Mouse (Mus musculus): ENCODE measurements around the gene Eva1b.
"Not testable (repeated sequence)": the region's sequence is repeated elsewhere in the genome, so short reads cannot be mapped to it uniquely, and the experiment has no call there.

Gene Eva1b

DNA sequence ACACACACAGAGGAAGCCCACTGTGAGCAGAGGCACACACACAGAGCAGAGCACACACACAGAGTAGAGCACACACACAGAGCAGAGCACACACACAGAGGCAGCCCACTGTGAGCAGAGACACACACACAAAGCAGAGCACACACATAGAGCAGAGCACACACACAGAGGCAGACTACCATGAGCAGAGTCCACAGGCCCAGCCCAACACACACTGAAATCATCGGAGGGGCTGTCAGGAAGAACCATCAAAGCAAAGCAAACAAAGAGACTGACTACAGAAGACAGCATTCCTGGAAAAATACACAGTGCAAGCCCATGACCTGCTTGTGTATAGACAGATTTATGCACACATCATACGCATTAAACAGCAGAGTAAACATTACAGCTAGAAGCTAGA is 8.3 kb downstream of the Eva1b start:
- no peak for DNase-seq (ENCODE audit: low spot score in 2 of 2)

DNA sequence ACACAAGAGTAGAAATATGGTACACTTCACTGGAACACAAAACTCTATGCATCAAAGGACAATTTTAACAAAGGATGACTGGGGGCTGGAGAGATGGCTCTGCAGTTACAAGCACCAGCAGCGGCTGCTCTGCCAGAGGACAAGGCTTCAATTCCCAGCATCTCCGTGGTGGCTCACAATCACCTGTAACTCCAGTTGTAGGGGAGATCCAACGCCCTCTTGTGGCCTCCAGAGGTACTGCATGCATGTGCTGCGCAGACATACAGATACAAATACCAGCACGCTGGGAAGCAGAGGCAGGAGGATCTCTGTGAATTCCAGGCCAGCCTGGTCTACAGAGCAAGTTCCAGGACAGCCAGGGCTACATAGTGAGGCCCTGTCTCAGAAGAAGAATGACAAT is 9.1 kb downstream of the Eva1b start:
- DNase-seq (ENCODE audit: low spot score in 2 of 2): no peak

DNA sequence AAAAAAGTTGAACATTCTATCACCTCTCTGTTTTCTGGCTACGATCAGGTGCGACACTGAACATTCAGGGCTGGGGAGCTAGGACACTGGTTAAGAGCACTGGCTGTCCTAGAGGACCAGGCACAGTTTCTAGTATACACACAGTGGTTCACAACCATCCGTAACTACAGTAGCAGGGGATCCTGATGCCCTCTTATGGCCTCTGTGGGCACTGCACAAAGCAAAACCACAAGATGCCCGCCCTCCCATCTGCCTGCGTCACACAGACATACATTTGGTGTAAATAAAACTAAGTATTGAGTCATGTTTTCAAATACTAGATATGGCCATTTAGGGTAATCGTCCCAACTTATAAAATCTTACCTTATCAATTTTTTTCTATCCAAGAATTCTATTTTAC is 10.0 kb downstream of the Eva1b start:
- DNase-seq (ENCODE audit: low spot score in 2 of 2): no peak

DNA sequence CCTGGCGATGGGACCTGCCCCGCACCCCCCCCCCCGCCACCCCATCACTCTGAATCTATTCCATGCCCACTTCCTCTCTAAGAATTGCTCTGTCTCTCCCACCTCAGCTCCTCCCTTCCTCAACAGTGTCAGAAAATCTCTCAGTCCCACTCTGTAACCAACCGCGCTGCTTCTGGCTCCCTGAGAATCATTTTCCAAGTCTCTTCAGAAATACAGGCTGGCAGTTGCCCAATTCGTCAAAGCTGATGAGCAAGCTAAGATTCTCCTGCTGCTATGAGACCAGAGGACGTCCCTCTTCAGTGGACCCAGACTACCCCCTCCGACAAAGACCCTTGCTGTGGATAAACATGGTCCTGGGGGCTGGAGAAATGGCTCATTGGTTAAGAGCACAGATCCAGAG is 11.9 kb downstream of the Eva1b start:
- DNase-seq (ENCODE audit: low spot score in 2 of 2): no peak

GRCm38 (mm10) chr4:126160981-126161380 is 13.4 kb downstream of the Eva1b start:
- DNase-seq (ENCODE audit: low spot score in 2 of 2): no peak

DNA sequence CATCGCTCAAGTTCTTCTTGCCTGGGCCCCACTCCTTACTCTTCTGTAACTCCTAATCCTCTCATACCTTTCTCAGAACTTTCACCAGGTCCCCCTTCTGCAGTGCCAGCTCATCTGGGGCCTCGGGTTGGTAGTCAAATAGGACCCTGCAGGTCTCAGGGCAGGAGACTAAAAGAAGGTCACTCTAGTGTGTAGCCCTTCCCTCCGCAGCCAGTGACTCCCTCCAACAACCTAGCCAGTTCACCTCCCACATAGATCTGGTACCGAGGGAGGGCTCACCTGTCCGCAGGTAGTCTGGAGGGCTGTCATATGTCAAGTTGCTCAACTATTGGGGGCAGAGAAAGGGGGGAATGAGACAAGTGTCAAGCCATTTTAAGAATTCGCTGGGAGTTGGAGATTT is 13.9 kb downstream of the Eva1b start:
- no peak for DNase-seq (ENCODE audit: low spot score in 2 of 2)

DNA sequence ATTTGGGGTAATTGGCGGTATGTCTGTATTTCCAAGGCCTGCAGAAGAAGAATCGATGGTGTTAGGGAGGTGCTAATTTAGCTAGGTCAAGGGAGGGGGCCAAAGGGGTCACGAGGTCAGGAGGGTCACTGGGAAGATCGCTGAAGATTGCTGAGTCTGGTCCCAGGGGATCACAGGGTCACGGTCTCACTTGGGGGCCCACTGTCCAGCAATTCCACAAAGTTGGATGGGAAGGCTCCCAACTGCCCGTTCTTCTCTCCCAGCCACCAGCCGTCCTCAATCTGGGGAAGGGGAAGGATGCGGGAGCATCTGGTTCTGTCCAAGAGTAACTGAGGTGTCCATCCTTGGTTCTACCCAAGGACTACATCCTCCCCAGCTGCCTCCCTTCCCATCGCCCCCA is 14.4 kb downstream of the Eva1b start:
- no peak for DNase-seq (ENCODE audit: low spot score in 2 of 2)

DNA sequence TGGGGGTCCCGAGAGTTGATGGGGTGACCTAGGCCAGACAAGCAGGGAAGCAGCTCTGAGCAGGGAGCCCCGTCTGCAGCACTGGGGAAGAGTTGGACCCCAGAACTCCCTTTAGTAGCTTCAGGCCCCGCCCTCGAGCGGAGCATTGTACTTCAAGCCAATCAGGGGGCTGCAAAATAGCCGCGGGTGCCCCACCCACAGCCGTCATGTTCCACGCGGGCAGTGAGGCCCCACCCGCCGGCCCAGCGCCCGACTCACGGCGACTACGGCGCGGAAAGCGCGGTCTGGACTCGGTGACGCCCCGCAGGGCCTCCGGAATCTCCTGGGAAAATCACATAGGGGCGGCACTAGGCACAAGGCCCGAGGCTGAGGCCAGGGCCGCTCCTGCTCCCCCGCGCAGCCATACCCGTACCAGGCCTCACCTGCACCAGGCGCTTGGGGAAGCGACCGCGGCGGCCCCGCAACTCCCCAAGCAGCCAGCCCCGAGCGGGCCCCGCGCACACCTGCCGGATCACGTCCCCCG is 15.1 kb downstream of the Eva1b start:
- DNase-seq (ENCODE audit: low spot score in 2 of 2): peak; percentile 75

DNA sequence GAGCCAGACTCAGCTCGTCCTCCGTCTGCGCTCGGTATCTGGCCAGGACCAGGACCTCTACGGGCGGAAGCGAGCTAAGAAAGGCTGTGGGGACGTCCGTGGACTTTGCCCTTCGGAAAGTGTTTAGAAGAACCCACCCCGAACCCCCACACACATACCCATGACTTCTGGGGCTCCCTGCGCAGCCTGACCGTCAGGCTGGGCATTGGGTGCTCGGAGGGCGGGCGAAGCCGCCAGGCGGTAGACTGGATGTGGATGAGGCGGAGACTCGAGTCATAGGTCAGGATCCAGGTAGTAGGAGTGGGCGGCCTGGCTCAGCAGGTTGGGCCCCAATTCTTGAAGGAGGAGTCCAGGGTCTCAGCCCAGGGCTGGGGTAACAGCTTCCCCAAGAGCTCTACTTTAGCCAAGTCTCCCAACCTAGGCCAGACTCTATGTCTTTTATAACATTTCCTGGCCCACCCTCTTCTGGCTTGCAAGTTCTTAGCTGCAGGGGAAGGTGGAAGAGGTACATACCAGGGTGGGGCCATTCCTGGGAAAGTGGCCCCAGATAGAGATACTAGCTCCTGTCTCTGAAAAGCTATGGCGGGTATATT is 15.6 kb downstream of the Eva1b start, which contains the start of gene Sh3d21:
TSS of gene Sh3d21 (minus strand) at position 425 of the 593 bp plus-strand sequence.
- no peak for DNase-seq (ENCODE audit: low spot score in 2 of 2)

GRCm38 (mm10) chr4:126163685-126164084 is 16.1 kb downstream of the Eva1b start:
- no peak for DNase-seq (ENCODE audit: low spot score in 2 of 2)

GRCm38 (mm10) chr4:126165092-126165491 is 17.5 kb downstream of the Eva1b start:
- not testable (repeated sequence) for DNase-seq (ENCODE audit: low spot score in 2 of 2)

DNA sequence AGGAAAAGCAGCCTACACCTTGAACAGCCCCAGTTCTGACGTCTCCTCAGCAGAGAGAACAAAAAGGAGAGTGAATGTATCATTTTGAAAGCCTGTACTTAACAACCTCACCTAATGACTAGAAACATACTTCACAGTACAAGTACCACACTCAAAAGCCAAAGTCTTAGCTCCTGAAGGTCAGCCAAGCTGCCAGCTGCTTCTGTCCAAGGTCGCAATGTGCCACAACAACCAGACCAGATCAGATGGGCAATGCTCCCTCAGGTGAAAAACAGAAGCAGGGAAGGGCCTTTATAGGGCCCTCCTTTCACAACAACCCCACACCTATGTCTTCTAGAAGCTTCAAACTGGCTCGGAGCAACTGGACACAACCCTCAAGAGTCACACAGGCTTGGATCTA is 18.5 kb downstream of the Eva1b start:
- DNase-seq (ENCODE audit: low spot score in 2 of 2): no peak

GRCm38 (mm10) chr4:126168851-126169250 is 21.3 kb downstream of the Eva1b start:
- no peak for DNase-seq (ENCODE audit: low spot score in 2 of 2)

- not testable (repeated sequence) for DNase-seq (ENCODE audit: low spot score in 2 of 2)
These were observed 23.2 kb downstream of the Eva1b start for GRCm38 (mm10) chr4:126170737-126171136.

DNA sequence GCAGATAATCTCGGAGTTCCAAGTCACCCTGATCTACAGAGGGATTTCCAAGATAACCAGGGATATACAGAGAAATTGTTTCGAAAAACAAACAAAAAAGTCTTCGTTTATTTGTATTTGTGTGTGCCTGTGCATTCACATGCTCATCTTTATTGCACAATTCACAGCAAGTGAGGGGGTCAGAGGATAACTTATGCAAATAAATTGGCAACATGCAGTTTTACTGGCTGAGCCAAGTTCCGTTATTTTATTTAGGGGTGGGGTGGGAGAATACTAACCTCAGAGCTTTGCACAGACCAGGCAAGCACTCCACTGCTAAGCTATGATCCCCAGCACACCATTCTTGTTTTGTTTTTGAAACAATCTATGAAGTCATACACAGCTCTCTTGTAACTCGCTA is 26.3 kb downstream of the Eva1b start:
- no peak for DNase-seq (ENCODE audit: low spot score in 2 of 2)

DNA sequence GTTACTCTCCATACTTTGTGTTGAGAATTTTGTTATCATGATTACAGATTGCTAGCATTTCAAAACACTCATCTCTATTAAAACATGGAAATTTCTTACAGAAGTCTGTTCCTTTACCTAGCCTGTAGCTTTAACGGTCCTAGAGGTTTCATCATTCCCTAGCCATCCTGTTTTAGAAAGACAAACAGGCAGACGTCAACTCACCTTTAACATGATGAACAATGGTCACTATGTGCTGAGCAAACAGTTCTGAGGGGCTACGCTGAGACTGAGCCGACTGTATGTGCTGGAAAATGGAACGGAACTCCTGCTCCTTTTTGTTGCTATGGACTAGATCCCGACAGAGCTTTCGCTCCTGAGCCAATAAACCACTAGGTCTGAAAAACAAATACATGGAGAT is 28.4 kb downstream of the Eva1b start:
- not testable (repeated sequence) for DNase-seq (ENCODE audit: low spot score in 2 of 2)

DNA sequence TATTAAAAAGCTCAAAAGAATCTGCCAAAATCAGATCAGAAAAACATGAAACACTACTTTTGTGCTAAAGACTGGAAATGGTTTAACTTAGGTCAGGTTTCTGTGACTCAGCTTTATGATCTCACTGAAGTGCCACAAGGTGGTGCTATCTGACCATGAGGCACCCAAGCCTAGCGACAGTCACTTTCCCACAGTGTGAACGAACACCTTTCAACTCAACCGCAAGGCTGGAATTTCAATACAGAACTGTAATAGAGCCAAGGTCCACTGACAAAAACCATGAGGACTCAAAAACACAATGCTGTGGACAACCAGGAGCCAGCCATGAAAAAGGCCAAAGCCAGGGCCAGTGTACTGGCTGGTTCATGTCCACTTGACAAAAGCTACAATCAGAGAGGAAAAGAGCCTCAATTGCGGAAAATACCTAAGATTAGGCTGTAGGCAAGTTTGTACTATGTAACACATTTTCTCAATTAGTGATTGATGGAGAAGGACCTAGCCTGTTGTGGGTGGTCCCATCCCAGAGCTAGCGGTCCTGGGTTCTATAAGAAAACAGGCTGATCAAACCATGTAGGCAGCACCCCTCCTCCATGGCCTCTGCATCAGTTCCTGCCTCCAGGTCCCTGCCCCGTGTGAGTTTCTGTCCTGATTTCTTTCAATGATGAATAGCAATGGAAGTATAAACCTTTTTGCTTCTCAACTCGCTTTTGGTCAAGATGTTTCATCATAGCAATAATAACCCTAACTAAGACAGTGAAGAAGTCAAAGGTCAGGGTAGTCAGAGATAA is 33.8 kb downstream of the Eva1b start:
- peak in 1 of 2 experiments; percentile 18 for DNase-seq (ENCODE audit: low spot score in 2 of 2)

- DNase-seq (ENCODE audit: low spot score in 2 of 2): no peak
These were observed 35.5 kb downstream of the Eva1b start for GRCm38 (mm10) chr4:126183034-126183433.

DNA sequence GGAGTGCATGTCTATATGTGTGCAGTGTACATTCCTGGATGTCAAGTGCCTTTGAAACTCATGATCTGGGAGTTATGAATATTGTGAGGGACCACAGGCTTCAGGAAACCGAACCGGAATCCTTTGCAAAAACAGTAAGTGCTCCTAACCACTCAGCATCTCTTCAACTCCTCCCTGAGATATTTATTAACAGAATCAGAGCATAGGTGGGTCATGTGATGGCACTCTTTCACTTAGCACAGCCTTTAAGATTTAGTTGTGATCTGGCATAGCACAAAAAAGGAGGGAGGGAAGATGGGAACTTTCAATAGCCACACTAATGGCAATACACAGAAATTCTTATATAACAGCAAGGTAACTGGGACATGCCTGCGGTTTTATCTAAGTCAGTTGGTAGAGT is 39.6 kb downstream of the Eva1b start:
- no peak for DNase-seq (ENCODE audit: low spot score in 2 of 2)

- DNase-seq (ENCODE audit: low spot score in 2 of 2): no peak
These were observed 43.1 kb downstream of the Eva1b start for GRCm38 (mm10) chr4:126190636-126191035.

- no peak for DNase-seq (ENCODE audit: low spot score in 2 of 2)
These were observed 46.7 kb downstream of the Eva1b start for GRCm38 (mm10) chr4:126194216-126194615.

- no peak for DNase-seq (ENCODE audit: low spot score in 2 of 2)
These were observed 47.4 kb downstream of the Eva1b start for GRCm38 (mm10) chr4:126194916-126195315.

DNA sequence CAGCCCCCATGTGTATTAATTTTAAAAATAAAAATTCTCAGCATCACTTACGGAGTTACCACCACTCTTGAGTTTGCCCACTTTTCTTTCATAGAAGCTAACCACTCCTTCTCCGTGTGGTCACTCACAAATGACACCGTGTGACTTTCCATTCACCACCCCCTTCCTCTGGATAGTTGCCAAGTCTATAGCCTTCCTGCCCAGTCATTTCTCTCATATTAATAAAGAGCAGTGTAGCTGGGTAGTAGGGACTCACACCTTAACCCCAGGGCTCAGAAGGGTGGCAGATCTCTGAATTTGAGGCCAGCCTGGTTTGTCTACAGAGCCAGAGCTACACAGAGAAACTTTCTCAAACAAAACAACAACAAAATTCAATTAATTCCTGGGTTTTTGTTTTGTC is 49.9 kb downstream of the Eva1b start:
- DNase-seq (ENCODE audit: low spot score in 2 of 2): no peak

Data from right cerebral cortex, postnatal 36 days (tissue).